Mouse (Mus musculus) limb, embryonic 10.5 days (tissue): ENCODE results near the gene Osbpl11. TPM values are rescaled to one million over a fixed set of nuclear protein-coding genes. Genes with fewer than 3 reads are reported as not detected.

ENCODE experiments used
- polyA plus RNA-seq: library from polyadenylated mRNA; unstranded; fragments of >200 nt; fragmentation: Nextera tagmentation; extraction: Ambion mirVana; gene quantifications from 2 replicates; pipeline ENCODE4 v1.2.1, GENCODE M21; 2016

The Osbpl11 gene
- polyA plus RNA-seq, 1 experiment from 2014 or later = 24.8 TPM

Other genes starting within 250 kb of the Osbpl11 start
- gene Iqcg, start 128.9 kb upstream of the Osbpl11 start, polyA plus RNA-seq = 1.8 and 2.5 TPM in 2 replicates
- gene Rpl35a, start 128.6 kb upstream of the Osbpl11 start, polyA plus RNA-seq = 980 and 1,183 TPM in 2 replicates
- 1.8 and 2.3 TPM in 2 replicates for gene Lmln, start 122.5 kb upstream of the Osbpl11 start, polyA plus RNA-seq
- gene Snx4, start 66.4 kb downstream of the Osbpl11 start, polyA plus RNA-seq = 62.0 and 67.5 TPM in 2 replicates
- 44.2 and 49.2 TPM in 2 replicates for gene Zfp148, start 195.8 kb downstream of the Osbpl11 start, polyA plus RNA-seq